Mouse (Mus musculus) macrophage (primary cell): ENCODE measurements around the gene Pdzd11. TPM values are rescaled to one million over a fixed set of nuclear protein-coding genes. Genes with fewer than 3 reads are reported as not detected.
A peak's percentile ranks its signal among the peaks of the same experiment; 100 is the strongest.

Experiments
- H3K27ac ChIP-seq: fragments of 350-480 bp; formaldehyde crosslinking; 2 replicates; pipeline ENCODE4 v1.9.0; 2021
- H3K36me3 ChIP-seq: fragments of 350-480 bp; formaldehyde crosslinking; 2 replicates; pipeline ENCODE4 v1.9.0; 2021; ENCODE audit errors: inconsistent target
- H3K4me3 ChIP-seq: fragments of 350-480 bp; formaldehyde crosslinking; 2 replicates; pipeline ENCODE4 v1.9.0; 2021; ENCODE audit errors: inconsistent target
- H3K79me2 ChIP-seq: fragments of 350-480 bp; formaldehyde crosslinking; 2 replicates; pipeline ENCODE4 v1.9.0; 2021; ENCODE audit errors: inconsistent target
- WGBS: methylation state at CpG from one replicate; pipeline ENCODE4 v1.1.7; 2026; ENCODE audit warnings: inconsistent platforms; ENCODE audit not compliant: missing documents; 5-methylcytosine and 5-hydroxymethylcytosine counted together
- polyA plus RNA-seq: library from polyadenylated mRNA; stranded (reverse); fragments of 250-400 nt; gene quantifications from 3 replicates; pipeline ENCODE4 v1.2.4, GENCODE M21; 2018; ENCODE audit warnings: inconsistent platforms
- total RNA-seq, 78 experiments: library from RNA; depleted of rRNA; stranded (reverse); fragments of 250-400 nt; gene quantifications; 1 replicate in 9 of 78; 2 replicates in 24 of 78; 3 replicates in 43 of 78; 4 replicates in 2 of 78; pipeline ENCODE4 v1.2.4; 2018; ENCODE audit warnings: inconsistent platforms in 56 of 78

Pdzd11 gene
- total RNA-seq (2018; cell fraction: chromatin; rRNA removed), result 10 to 100 TPM; 19.5 to 61.0 (median 30.3) TPM
- 10 to 100 TPM; 34.7 to 83.9 (median 59.4) TPM for total RNA-seq (2018; cell fraction: cytosol; rRNA removed)
- 10 to 100 TPM; 27.6 to 67.9 (median 41.8) TPM for total RNA-seq (2018; cell fraction: nucleus; rRNA removed)
- 35.3 to 57.7 TPM (median 53.5 TPM) in 3 replicates for polyA plus RNA-seq

DNA sequence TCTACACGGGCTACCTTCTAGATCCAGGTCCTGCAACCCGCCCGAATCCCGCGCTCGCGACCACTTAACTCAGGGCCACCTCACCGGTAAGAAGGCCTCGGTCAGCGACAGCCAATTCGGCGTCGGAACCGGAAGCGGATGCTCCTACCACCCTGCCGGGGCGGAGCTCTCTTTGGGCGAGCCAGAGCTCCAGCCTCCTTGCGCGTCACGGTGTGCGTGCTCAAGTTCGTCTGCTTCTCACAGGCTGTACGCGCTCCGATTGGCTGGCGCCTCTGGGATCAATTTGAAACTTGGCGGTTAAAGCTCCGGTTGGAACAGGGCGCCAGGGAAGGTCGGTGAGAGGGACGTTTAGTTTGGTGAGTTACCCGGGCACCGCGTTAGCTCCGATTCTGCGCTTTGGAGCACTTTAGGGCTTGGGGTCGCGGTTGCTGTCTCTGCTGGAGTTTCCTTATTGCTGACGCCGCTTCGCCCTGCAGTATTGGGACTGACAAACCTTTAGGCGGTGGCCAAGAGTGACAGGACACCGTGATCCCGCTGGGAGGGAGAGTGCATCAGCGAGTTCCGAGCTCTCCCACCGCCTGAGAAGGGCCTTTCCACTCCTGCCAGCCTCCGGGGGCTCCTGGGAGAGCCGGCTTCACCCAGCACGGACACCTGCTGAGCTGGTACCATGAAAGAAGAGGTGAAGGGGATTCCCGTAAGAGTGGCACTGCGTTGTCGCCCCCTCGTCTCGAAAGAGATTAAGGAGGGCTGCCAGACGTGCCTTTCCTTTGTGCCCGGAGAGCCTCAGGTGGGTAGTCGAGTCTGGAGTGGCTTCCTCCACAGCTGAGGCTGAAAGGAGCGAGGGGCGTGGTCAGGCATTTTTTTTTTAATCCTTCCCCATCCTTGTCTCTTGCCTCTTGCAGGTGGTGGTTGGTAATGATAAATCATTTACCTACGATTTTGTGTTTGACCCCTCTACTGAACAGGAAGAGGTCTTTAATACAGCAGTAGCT lies at the start of gene Pdzd11:
Pdzd11 (minus strand) TSS at position 767 of the 992 bp plus-strand sequence.
- Histone ChIP-seq H3K79me2 (peaks cover 48% of the 10 kb centered on the region), H3K27ac (peak within 1 kb of the TSS; percentile 80), H3K36me3 (no peaks in the 10 kb centered on the region), H3K4me3 (peak within 1 kb of the TSS; percentile 82)
- 21% methylated on average over 54 of the region's 62 CpGs for WGBS

DNA sequence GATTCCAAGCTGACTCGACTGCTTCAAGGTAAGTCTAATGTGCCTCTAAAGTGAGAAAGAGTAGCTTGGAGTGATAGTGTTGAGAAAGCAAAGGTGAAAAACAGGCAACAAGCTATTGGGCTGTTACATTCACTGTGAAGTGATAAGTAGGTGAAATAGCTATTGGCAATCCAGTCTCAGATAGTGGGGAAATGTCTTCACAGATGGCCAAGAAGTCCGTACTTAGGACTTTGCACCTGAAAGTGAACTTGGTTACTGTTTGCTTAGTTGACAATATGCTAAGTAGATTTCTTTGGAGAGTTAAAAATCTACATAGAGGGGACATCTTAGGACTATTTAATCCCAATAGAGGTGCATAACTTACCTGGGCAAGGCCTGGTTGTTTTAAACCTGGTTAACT lies 38.5 kb upstream of the Pdzd11 start:
- no peak overlapping the region for H3K27ac ChIP-seq
- WGBS, result 100% methylated on average over 2 of the region's 2 CpGs
- no peaks in the 10 kb centered on the region for H3K36me3 ChIP-seq

DNA sequence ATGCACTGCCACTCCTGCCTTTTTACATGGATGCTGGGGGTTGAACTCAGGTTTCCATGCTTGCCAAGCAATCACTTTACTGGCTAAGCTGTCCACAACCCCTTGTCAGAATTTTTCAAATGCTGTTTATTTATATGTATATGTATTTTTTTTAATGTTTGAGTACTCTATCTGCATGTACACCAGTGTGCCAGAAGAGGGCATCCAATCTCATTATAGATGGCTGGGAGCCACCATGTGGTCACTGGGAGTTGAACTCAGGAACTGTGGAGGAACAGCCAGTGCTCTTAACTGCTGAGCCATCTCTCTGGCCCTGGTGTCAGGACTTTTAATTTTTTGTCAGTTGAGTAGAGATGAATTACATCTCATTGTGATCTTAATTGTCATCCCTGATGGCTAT lies 26.5 kb upstream of the Pdzd11 start:
- no peak overlapping the region for H3K4me3 ChIP-seq
- H3K36me3 ChIP-seq, result no peaks in the 10 kb centered on the region
- peaks cover 4% of the 10 kb centered on the region; the same call in 1 of the 2 replicates for H3K79me2 ChIP-seq
- H3K27ac ChIP-seq, result no peak overlapping the region

More for the DNA sequence above, 38.5 kb upstream of the Pdzd11 start:
- no peaks in the 10 kb centered on the region for H3K79me2 ChIP-seq
- no peak overlapping the region for H3K4me3 ChIP-seq

DNA sequence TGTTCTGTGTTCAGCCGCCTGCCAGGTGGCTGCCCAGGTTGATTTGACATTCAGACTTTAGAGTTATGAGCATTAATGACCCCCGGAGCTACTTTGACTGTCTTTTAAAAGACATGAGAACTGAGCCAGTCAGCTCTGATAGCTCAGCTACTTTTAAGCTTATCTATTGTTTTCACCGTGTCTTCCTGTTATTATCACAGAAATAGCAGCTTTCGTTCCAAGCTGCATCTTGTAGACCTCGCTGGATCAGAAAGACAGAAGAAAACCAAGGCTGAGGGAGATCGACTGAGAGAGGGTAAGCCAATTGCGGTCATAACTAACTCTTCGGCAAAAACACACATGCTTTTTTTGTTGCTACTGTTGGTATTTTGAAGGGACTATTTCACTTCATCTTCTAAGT lies 12.1 kb upstream of the Pdzd11 start:
- no peak overlapping the region for H3K4me3 ChIP-seq
- no peaks in the 10 kb centered on the region for H3K36me3 ChIP-seq
- H3K79me2 ChIP-seq, result no peaks in the 10 kb centered on the region
- no peak overlapping the region for H3K27ac ChIP-seq
- WGBS, result 93% methylated on average over 8 of the region's 8 CpGs

DNA sequence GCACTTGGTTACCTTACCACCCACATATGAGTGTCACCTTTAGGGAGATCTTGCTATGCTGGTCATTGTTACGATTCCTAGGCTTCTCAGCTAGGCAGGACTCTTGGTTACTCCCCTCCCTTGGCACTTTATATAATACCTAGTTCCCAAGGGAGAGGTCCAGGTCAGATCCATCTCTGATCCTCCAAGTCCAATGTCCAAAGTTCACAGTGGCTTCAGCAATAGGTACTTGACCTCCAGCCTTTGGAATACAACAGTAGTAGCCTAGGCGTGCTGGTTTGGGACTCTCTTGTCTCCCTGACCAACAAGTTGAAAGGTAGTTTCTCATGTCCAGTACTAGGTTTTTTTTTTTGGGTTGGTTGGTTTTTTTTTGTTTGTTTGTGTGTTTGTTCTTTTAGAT lies 2.7 kb upstream of the Pdzd11 start:
- Histone ChIP-seq H3K27ac (no peak overlapping the region), H3K79me2 (peaks cover 60% of the 10 kb centered on the region), H3K36me3 (no peaks in the 10 kb centered on the region), H3K4me3 (no peak overlapping the region)
- 100% methylated on average over 1 of the region's 2 CpGs for WGBS

DNA sequence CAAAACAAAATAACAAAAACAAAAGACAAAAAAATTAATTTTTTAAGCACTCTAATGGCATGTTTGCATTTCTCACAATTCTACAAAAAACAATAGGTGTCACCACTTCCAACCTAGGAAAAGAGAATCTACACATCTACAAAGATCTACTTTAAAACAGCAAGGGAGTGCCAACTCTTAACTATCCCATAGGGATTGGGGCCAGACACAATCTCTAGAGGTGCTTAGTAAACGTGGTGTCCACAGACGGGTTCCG lies 894 bp downstream of the Pdzd11 start, which contains the start of gene Kif4:
Kif4 (plus strand) TSS at position 192 of the 256 bp plus-strand sequence.
- Histone ChIP-seq H3K4me3 (peak within 1 kb of the TSS; percentile 82), H3K27ac (peak within 1 kb of the TSS; percentile 80), H3K36me3 (no peaks in the 10 kb centered on the region), H3K79me2 (peaks cover 45% of the 10 kb centered on the region)
- WGBS, result 14% methylated on average over 3 of the region's 3 CpGs

DNA sequence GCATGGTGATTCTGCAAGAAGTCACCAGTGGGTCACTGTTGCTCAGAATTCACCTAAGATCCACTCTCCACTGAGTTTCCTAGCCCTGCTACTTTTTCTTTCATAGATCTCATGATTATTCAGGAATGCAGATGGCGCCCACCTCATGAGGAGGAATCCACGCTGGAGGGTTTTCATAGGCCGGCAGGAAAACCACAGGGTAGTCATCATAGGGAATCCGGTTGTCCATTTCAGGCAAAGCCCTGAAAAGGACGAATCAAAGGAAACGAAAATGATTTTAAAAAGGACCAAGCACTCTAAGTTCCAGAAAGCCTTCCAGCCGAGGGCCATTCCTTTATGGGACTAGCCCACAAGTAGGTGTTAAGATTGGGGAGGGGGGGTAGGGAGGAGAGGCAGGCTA lies 1.2 kb downstream of the Pdzd11 start:
- Histone ChIP-seq H3K27ac (peak overlapping the region; percentile 80), H3K4me3 (peak overlapping the region; percentile 82), H3K36me3 (no peaks in the 10 kb centered on the region), H3K79me2 (peaks cover 42% of the 10 kb centered on the region)
- 27% methylated on average over 6 of the region's 7 CpGs for WGBS

DNA sequence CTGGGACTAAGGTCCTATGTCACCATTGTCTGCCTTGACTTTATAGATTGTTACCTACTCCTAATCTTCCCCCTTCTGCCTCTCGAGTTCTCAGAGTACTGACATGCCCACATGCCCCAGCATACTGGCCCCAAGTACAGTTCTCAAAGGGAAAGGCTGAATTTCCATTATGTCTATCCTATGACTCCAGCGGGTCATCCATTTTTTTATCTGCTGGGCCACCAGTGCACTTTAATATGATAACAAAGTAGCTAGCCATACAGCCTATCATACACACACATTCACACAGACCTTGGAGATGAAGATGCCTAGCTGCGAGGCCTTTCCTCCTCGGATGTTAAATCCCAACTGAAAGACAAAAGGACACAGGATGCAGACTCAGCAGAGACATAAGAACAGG lies 2.1 kb downstream of the Pdzd11 start:
- 95% methylated on average over 4 of the region's 4 CpGs for WGBS
- H3K36me3 ChIP-seq, result no peaks in the 10 kb centered on the region
- H3K4me3 ChIP-seq, result no peak overlapping the region
- H3K79me2 ChIP-seq, result peaks cover 33% of the 10 kb centered on the region
- H3K27ac ChIP-seq, result no peak overlapping the region

DNA sequence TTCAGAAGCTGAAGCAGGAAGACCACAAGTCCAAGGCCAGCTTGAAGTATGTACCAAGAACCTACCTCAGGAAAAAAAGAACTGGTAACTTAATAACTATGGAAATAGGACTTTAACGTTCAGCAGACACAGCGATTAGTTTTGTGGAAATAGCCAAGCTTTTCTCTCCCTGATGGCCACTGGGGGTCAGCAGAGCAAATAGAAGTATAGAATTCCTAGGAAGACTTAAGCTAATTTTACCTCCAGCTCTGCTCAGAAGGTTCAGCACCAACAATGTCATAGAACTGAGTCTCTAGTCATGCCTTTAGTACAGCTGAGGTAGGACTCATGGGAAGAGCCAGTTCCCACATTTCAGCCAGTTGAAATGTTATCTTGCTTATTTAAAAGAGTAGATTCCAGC lies 5.0 kb downstream of the Pdzd11 start:
- peaks cover 4% of the 10 kb centered on the region; the same call in 1 of the 2 replicates for H3K79me2 ChIP-seq
- WGBS, result 76% methylated on average over 2 of the region's 2 CpGs

DNA sequence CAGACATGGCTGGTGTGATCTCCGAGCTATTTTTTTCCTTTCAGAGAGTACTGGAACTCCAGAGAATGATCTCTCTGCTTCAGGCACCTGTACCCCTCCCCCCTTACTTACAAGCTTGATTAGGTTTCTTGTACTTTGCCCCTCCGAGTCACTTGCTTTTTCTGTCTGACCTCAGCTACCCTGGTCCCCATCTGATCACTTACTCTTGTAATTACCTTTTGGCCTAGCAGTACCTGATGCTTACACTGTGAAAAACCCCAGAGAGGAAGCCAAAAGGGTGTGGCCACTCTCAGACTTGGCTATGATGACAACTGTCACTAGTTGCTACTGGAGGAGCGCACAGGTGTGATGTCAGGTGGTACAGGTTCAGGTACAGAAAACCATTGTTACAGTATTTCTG lies 7.9 kb downstream of the Pdzd11 start:
- no peak overlapping the region for H3K27ac ChIP-seq
- 74% methylated on average over 3 of the region's 3 CpGs for WGBS

More for the DNA sequence above, 5.0 kb downstream of the Pdzd11 start:
- H3K27ac ChIP-seq, result no peak overlapping the region
- no peaks in the 10 kb centered on the region for H3K36me3 ChIP-seq
- no peak overlapping the region for H3K4me3 ChIP-seq

DNA sequence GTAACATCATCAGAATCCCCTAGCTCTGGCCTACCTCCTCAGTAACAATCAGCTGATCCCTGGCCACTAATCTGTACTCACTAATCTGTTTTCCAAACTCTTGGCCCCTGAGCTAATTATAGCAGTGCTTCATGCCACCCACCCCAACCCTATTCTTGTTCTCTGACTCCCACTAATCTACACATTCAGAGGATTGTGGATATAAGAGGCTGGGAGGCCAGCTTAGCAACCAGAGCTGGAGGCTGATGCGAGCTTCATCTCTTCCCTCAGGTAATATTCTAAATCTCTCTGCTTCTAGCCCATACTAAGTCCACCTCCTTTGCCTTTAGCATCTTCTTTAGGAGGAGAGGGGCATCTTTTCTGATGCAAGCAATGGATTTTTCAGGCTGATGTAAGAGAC lies 21.1 kb downstream of the Pdzd11 start, which contains the start of gene Arr3:
Arr3 (plus strand) TSS at position 184 of the 400 bp plus-strand sequence.
- Histone ChIP-seq H3K4me3 (no peak within 1 kb of the TSS), H3K79me2 (no peaks in the 10 kb centered on the region), H3K36me3 (no peaks in the 10 kb centered on the region), H3K27ac (no peak within 1 kb of the TSS)
- 100% methylated on average over 1 of the region's 1 CpGs for WGBS

More for the DNA sequence above, 7.9 kb downstream of the Pdzd11 start:
- H3K4me3 ChIP-seq, result no peak overlapping the region
- no peaks in the 10 kb centered on the region for H3K36me3 ChIP-seq
- no peaks in the 10 kb centered on the region for H3K79me2 ChIP-seq

DNA sequence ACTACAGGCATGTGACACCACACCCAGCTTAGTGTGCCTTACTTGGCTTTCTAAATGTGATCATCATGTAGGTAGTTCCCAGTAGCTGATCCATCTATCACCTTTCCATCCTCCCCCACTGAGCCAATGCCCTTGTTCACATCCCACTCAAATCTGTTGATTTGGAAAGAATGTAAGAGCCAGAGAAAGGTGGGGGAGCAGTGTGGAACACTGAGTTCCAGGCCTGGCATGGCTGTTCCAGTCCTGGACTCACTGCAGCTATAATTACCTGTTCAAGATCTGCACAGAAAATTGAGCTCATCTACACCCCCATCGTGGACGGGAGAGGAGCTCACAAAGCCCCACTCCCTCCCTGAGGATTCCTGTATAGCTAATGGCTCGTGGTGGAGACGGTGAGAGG lies 26.6 kb downstream of the Pdzd11 start:
- H3K79me2 ChIP-seq, result no peaks in the 10 kb centered on the region
- H3K4me3 ChIP-seq, result no peak overlapping the region
- peak overlapping the region; percentile 15; the same call in 1 of the 2 replicates for H3K27ac ChIP-seq
- WGBS, result 96% methylated on average over 4 of the region's 4 CpGs
- H3K36me3 ChIP-seq, result no peaks in the 10 kb centered on the region

DNA sequence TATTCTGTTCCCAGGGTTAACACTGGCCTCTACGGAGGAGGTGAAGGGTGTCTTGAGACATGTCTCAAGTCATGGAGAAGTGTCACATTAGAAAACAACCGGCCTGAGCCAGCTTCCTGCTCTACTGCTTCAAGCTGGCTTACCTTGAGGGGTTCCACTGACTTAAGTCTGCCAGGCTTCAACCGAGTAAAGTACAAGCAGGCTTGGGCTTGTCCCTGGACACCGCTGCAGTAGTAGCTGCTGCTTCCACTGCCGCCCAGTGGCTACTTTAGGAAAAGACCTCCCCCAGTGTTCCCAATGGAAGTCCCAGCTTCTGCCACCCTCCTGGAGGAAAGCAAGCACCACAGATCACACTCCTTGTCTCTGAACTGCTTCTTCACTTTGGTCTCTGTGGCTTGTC lies 28.9 kb downstream of the Pdzd11 start:
- H3K36me3 ChIP-seq, result no peaks in the 10 kb centered on the region
- H3K79me2 ChIP-seq, result no peaks in the 10 kb centered on the region
- H3K4me3 ChIP-seq, result no peak overlapping the region
- WGBS, result 46% methylated on average over 5 of the region's 5 CpGs
- H3K27ac ChIP-seq, result no peak overlapping the region

DNA sequence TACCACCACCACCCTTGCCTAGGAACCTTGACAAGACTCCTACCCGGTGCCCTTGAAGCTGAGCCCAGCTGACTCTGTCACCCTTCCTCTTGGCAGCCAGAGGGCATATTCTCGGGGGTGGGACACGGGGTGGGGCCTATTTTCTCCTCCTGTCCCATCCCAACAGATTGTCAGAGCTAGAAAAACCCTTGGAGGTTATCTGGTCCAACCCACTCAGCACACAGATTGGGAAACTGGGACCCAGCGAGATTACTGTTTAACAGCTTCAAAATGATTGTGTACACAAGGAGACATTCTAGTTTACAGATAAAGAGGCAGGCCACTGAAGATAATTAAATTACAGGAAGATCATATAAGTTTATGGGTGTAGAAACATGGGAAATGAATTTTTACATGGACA lies 31.6 kb downstream of the Pdzd11 start, which contains the start of gene P2ry4:
P2ry4 (minus strand) TSS at position 79 of the 400 bp plus-strand sequence.
- Histone ChIP-seq H3K27ac (no peak within 1 kb of the TSS), H3K4me3 (no peak within 1 kb of the TSS), H3K79me2 (no peaks in the 10 kb centered on the region), H3K36me3 (no peaks in the 10 kb centered on the region)
- WGBS, result 79% methylated on average over 4 of the region's 4 CpGs
